Mouse (Mus musculus): ENCODE data around the gene Akap13.

The Akap13 gene

DNA sequence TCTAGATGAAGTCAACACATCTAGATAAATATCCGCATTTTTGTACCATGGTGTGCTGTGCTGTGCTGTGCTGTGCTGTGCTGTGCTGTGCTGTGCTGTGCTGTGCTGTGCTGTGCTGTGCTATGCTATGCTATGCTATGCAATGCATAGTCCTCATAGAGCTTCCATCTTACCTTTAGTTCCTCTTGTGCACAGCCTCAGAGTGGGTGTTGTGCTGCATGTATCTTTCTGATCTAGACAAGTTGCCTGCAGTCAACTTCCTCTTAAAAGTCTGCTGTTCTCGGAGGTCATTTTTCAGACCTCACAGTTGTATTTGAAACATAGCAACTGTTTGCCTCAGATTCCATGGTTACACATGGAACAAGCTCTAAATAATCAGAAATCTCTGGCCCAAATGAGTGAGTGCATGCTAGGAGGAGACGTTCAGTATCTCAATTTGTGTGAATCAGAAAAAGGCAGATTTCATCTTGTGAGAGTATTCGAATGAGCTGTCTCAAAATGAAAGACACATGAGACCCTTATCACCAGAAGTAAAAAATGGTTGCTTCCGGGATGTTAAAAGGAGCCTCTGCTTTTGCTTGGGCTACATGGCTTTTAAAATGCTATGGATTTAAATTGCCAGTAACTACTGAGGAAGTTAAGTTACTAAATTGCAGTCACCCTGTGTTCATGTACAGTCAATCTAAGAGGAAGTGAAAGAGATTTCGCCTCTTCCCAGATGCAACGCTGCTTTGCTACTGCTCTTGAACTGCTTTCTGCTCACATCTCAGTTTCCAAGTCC lies 230.9 kb downstream of the Akap13 start:
- DNase-seq: no peak

- no peak for DNase-seq
Observed at GRCm38 (mm10) chr7:75686827-75687164, 231.5 kb downstream of the Akap13 start.

DNA sequence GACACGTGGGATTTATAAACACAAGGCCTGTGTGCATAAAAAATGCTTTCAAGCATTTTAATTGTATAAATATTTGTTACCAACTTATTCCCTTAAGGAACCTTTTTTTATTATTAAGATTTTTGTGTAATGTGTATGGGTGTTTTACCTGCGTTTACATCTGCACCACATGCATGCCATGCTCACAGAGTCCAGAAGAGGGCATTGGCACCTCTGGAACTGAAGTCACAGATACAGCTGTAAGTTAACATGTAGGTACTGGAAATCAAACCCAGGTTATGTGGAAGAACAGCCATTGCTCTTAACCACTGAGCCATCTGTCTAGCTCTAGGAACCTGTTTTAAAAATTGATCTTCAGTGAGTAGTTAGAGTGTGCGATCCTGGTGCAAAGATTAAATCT lies 232.8 kb downstream of the Akap13 start:
- no peak for DNase-seq

- no peak for DNase-seq
Observed at GRCm38 (mm10) chr7:75694777-75695176, 239.4 kb downstream of the Akap13 start.

- no peak for DNase-seq
Observed at GRCm38 (mm10) chr7:75699836-75700235, 244.5 kb downstream of the Akap13 start.

DNA sequence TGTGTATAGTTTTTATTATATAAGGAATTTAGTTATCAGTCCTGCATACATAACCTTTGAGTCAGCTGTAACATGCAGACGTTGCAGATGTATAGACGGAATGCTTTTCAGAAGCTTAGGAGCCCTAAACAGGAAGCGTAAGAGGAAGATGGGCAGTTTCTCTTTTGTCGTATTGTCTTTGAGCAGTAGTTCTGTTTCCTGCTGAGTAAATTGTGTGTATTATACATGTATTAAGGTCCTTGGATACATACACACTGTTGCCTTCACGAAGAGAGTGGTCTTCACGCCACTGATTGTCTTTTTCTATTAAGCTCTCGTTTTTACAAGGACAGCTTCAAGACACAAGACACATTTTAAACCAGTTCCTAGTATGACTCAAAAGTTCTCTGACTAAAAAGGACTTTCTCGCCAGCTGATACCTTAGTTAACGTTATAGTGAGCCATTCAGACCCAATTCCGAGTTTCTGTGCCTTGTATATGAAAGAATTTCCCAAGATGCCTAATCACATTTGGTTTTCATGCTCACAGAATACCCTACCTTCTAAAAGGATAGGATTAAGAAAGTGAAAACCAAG lies 245.5 kb downstream of the Akap13 start:
- DNase-seq: no peak

GRCm38 (mm10) chr7:75701761-75702160 lies 246.4 kb downstream of the Akap13 start:
- no peak for DNase-seq

- DNase-seq: no peak
Observed at GRCm38 (mm10) chr7:75702368-75702767, 247.0 kb downstream of the Akap13 start.

DNA sequence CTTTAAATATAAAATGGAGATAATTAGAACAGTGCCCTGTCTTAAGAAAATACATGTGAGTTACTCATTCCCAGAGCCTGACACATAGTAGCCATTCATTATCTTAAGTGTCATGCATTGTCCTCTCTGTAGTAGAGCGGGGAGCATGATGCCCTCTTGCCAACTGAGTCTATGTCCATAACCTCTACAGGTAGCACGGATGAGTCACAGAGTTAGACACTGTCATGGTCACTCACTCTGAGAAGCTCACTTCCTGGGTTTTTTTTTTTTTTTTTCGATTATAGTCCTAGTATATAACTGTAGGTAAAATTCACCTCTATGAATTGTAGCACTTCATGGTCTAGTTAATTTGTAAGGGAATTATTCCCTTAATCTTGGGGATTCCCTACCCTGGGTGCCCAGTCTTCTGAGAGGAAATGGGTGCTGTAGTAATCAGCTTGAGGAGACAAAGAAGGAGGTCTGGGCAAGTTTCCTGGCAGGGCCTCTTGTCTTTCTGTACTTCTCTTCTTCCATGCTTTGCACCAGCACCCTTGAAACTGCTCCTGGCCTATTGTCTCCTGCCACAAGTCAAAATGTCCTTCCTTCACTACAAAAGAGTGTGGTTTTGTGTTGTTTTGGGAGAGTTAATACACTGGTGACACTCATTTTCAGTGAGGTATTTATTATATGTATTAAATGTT lies 247.8 kb downstream of the Akap13 start:
- no peak for DNase-seq

GRCm38 (mm10) chr7:75704862-75705261 lies 249.5 kb downstream of the Akap13 start:
- DNase-seq: no peak

GRCm38 (mm10) chr7:75709936-75710335 lies 254.6 kb downstream of the Akap13 start:
- no peak for DNase-seq

GRCm38 (mm10) chr7:75710920-75711319 lies 255.6 kb downstream of the Akap13 start:
- no peak for DNase-seq

GRCm38 (mm10) chr7:75711436-75711835 lies 256.1 kb downstream of the Akap13 start:
- DNase-seq: no peak

DNA sequence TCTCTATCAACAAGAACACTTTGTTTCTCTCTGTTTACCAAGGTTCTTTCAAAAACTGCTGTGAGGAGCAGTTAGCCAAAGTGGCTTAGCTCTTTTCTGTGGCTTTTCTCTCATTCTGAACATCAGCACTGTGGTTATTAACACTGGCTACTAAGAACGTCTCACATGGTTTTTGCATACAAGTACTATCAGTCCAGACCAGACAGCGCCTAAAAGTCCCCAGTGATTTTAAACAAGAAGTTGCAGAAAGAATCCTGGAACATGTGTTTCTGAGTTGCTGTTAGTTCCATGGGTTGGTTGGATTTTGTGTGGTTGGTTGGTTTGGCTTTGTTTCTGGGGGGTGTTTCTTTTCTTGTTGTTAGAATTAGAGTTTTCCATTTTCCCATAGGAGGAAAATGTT lies 257.5 kb downstream of the Akap13 start:
- no peak for DNase-seq

DNA sequence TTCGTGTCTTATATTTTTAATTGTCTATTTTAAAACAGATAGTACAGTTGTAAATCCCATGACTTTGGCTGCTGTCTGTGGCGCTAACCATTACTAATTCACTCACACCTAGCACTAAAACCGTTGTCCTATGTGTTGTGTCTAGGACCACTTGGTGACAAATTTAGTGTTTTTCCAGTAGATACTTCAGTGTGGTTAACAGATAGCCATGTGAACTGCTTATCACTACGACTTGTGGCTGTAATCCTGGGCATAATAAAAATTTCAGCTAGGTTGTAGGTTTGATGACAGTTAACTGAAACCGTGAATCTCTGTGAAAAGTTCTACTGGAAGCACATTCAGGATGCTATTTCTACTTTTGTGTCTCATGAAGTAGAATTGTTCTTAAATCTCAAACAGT lies 258.6 kb downstream of the Akap13 start:
- DNase-seq: no peak

DNA sequence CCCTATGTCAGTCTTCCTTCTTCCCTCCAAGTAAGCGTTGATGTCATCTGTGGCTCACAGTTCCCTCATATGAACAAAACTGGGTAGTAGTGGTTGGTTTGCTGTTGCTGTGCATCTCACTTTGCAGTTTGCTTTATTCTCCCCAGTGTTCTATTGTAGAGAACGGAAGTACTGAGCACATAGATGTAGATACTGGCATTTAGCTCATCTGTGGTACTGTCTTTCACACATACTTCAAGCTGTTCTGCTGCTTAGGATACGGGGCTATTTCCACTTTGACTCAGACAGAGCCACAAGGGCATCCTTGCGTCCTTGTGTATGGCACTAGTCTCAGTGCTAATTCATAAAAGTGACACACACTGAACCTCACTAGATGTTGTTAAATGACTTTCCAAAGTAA lies 259.7 kb downstream of the Akap13 start:
- DNase-seq: no peak

DNA sequence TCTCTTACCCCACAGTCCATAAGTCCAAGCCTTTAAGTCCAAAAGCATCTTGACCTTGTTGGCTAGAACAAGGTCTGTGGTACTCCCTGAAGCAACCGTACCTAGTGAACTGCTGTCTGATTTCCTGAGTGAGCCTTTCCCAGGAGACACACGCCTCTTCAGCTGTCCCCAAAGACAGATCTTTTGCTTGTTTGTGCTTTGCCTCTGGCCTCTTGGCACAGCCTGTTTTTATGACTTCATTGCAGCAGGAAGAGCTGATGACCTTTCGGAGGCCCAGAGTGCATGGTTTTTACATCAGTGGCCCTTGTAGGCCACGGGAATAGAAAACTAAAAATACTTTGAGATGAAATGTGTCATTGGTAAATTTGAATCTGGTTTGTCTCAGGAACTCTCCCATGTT lies 260.6 kb downstream of the Akap13 start:
- no peak for DNase-seq

GRCm38 (mm10) chr7:75717349-75717748 lies 262.0 kb downstream of the Akap13 start:
- no peak for DNase-seq

DNA sequence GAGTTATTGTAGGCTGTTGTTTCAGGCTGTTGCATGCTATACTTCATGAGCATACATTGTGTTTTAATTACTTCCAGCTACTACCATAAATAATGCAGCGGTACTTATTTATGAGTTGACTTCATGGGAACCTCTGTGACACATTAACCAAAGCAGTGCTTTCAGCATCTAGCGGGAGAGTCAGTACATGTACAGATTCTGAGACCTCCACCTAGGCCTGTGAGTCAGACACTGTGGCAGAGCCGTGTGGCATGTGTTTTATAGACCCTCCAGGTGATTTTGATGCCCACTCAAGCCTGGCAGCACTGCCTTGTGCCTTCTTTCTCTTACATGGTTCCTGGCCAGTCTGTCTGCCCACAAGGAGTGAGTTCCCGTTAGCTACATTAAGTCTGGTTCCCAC lies 266.0 kb downstream of the Akap13 start:
- no peak for DNase-seq

DNA sequence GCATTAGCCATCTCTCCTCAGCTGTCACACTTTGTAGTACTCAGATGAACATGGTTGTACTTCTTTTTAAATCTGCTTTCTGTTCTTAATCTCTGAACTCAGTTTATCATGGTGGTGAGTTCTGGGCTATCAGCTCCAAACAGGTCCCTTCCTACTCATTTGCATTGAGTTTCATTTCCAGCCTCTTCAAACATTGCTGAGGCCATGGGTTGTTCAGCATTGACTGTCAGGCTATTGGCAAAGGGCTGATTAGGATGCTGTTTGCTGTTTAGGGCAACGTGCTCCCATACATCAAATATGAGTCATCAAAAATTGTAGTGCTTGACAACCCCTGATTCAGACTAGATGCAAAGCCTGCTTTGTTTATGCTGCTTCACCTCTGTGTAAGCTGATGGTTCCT lies 268.7 kb downstream of the Akap13 start:
- DNase-seq: no peak

GRCm38 (mm10) chr7:75725899-75726298 lies 270.6 kb downstream of the Akap13 start:
- no peak for DNase-seq

DNA sequence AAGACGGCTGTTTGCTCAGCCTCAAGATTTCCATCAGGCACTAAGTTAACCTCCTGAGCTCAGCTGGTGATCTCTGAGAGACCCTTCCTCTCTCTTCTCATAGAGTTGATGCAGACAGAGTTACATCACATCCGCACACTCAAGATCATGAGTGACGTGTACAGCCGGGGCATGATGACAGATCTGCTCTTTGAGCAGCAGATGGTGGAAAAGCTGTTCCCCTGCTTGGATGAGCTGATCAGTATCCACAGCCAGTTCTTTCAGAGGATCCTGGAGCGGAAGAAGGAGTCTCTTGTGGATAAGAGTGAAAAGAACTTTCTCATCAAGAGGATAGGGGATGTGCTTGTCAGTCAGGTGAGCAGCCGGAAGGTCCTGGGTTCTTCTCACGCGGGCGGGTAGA lies 271.5 kb downstream of the Akap13 start:
- DNase-seq: no peak

DNA sequence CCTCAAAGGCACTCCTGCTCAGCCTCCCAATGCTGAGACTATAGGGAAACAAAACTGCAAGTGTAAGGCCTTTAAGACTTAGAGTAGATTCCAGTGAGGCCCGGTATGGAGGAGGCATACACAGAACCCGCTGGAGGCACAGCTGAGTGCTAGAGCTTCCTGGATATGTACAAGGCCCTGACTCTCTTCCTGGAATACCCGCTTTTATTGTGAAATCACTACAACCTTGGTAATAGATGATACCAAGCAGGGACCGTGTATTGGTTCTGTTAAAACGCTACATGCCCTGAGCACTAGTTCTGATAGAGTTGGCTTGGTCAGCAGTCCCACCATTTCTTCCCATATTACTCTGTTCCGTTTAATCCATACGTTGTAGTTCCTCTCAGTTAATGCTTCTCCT lies 274.3 kb downstream of the Akap13 start:
- DNase-seq: no peak

- DNase-seq: no peak
Observed at GRCm38 (mm10) chr7:75730216-75730615, 274.9 kb downstream of the Akap13 start.

Data from liver (tissue).